Mouse (Mus musculus): ENCODE data around the gene Pianp. TPM values are rescaled to one million over a fixed set of nuclear protein-coding genes. Genes with fewer than 3 reads are reported as not detected.
A peak's percentile ranks its signal among the peaks of the same experiment; 100 is the strongest.

Gene Pianp
- not detected for total RNA-seq (2021)
- long read RNA-seq, experiment 1: 0 reads
- long read RNA-seq, experiment 2, partial matches to known transcripts: 0 of 1 reads
- long read RNA-seq, experiment 2, other reads (novel, unspliced or antisense): 0 of 1 reads

DNA sequence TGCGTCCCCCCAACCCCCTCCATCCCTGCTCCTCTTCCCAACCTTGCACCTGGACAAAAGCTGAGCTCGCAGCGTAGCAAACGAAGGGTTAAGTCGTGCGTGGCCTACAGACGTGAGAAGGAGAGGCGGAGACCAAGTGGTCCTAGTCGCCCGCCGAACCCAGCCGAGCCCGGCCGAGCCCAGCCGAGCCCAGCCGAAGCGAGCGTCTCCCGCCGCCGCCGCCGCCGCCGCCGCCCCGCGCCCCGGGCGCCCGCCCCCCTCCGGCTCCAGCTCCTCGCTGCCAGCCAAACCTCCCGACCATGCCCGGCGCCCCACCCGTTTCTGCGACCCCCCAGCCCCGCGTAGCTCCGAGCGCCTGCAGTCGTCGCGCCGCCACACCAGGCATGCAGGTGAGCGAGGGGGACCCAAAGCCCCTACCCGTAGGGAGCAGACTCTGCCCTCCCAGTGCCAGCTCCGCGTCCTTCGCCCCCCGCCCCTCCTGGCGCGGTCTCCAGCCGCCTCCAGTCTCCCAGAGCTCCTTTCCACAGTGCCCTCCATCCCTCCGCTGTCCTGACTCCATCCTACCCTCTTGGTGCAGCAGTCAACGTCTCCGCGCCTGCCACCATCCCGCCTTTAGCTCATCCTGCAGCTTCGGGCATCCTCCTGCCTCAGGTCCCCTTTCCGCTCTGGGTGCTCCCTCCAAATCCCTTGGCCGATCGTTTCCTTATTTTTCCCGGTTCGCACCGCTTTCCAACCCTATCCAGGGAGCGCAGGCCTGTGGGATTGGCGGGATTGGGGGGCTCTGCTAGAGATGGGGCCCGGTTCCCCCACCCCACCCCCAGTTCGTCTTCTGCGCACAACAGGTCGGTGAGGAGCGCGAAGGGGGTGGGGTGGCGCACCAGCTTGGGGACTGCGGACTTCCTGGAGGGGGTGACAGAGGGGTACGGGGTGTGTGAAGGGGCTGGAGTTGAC is at the start of gene Pianp:
TSS of gene Pianp (plus strand) at position 144 of the 951 bp plus-strand sequence.
- peak; percentile 42 for DNase-seq

DNA sequence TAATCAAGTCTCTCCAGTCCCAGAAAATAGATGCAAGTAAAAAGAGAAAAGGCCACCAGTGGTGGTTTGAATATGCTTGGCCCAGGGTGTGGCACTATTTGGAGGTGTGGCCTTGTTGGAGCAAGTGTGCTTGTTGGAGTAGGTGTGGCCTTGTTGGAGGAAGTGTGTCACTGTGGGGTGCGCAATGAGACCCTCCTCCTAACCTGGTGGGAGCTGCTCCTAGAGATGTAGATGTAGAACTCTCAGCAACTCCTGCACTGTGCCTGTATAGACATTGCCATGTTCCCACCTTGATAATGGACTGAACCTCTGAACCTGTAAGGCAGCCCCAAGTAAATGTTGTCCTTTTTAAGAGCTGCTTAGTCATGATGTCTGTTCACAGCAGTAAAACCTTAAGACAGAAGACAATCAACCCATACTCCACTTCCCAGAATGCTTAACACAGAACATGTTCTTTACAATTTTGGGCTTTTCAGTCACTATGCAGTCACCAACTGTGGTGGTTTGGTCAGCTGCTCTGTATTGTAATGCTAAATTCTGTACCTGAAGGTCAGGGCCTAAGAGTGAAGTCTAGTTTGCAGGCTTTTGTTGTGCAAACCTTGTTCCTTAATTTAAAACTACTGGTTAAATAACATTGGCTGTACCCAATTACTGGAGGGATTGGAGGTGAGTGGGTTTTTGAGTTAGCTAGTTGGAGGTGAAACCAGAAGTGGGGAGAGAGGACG is 42.3 kb upstream of the Pianp start:
- DNase-seq: no peak

DNA sequence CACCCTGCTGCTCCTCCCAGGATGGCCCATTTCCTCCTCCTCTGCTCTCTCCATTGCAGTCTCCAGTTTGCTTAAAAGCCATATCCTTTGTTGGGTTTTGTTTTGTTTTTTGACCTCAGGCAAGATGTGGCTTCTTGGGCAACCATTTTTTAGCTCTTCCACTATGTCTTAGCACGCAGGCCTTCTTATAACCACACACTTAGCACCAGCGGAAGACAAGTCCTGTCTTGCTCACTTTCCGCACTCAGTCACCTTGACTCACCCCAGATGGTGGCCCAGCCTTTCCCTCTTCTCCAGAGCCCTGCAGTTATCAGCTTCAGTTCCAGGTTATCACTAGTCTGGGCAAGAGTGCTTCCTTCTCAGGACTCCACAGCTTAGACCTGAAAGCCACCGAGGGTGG is 41.3 kb upstream of the Pianp start:
- no peak for DNase-seq

DNA sequence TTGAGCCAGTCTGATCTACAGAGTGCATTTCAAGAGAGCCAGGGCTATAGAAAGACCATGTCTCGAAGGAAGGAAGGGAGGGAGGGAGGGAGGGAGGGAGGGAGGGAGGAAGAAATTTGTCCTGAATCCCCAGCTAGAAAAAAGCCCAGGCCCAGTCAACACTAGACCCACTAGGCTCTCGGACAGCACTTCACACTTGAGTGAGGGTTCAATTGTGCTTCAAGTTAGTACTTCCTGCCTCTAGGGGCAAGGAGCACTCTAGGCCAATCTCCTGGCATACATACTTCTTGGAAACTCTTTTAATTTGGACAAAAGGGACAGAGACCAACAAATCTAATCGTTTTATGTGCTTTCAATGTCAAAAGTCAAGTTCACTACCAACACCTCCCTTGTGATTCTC is 38.4 kb upstream of the Pianp start:
- DNase-seq: no peak

DNA sequence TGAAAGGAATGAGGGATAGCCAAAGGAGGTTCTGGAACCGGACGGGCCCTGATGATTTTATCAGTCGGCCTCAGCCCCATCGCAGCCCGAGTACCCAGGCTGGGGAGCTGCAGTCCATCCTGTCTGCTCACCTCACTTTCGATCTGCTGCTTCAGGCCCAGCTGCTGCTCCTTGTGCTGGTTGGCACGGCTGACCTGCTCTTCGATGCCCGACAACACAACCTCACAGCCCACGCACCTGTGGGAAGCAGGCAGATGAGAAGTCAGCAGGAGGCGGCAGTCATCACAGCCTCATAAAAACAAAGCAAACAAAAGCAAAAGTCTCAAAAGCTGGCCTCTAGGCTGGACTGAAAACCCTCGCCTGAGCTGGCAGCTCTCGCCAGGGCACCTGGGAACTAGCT is 36.5 kb upstream of the Pianp start:
- no peak for DNase-seq

DNA sequence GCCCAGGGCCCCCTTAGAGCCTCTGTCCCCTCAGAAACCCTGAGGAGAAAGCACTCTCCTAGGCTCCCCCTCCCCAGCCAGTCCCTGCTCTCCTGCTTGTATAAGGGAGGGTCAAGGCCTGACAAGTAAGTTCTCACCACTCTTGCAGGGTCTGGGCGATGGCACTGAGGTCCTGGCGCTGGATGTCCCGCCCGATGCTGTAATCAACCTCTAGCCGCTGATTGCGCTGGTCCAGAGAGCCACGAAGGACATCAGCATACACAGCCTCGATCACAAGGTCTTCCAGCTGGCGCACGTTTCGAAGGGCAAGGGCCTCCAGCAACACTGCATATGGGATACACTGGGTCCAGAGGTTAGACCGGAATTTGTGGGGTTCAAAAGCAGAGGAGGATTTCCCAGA is 35.5 kb upstream of the Pianp start:
- DNase-seq: no peak

DNA sequence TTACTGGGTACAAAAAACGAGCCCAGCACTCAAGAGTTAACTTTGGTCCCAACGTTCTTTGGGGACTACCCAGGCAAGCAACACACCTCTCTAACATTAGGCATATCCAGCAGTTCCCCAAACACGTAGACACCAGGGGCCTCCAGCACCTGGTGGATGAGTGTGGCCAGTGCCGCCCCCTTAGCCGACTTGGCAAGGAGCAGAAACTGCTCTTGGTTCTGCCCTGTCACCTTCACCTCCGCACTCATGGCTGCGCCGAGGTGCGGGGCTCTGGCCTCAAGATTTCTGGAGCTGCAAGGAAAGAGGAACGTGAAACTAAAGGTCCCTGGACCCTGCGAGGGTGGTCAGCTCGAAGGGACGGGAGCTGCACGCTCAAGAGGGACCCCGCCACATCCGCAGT is 31.9 kb upstream of the Pianp start:
- DNase-seq: no peak

DNA sequence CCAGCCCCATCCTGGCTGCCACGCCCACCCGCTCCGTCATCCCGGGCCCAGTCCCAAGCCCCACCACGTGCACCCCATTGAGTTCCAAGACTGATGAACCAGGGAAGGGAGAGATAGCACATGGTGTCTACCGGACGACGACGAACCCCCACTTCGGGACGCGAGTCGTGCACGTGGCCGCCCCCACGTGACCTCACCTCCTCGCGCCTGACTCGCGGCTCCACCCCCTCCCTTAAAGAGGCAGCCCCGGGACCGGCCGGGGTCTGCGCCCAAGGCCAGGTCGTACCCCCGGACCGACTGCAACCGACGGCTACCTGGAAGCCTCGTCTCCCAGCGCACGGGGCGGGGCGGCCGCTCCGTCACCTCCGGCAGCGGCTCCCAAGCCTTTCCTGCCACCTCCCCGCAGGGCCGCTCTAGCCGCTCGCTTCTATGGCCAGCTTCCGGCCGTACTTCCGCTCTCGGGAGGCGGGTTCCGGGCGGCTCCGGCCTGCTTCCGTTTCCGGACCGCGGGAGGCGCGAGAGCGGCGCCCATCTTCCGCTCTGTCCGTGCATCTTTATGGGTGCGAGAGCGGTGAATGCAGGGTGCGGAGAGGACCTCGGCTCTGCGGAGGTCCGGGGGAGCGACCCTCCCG is 31.3 kb upstream of the Pianp start, which contains the start of gene Cops7a:
TSS of gene Cops7a (minus strand) at position 451 of the 632 bp plus-strand sequence.
- DNase-seq: peak; percentile 96

DNA sequence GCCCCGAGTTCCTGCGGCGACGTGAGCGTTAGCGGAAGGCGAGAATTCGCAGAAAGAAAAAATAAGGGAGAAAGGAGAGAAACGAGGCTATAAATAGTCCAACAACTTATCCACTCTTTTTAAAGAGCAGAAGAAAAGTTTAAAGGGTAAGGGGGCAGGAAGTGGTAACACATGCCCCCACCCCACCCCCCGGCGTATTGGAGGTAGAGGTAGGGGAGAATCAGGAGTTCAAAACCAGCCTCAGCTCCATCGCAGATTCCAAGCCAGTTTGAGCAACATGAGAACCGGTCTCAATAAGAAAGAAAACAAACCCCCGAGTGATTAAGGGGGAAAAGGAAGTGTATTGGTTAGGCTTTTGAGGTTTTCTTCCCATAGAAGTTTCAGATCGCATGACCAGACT is 30.7 kb upstream of the Pianp start:
- no peak for DNase-seq

DNA sequence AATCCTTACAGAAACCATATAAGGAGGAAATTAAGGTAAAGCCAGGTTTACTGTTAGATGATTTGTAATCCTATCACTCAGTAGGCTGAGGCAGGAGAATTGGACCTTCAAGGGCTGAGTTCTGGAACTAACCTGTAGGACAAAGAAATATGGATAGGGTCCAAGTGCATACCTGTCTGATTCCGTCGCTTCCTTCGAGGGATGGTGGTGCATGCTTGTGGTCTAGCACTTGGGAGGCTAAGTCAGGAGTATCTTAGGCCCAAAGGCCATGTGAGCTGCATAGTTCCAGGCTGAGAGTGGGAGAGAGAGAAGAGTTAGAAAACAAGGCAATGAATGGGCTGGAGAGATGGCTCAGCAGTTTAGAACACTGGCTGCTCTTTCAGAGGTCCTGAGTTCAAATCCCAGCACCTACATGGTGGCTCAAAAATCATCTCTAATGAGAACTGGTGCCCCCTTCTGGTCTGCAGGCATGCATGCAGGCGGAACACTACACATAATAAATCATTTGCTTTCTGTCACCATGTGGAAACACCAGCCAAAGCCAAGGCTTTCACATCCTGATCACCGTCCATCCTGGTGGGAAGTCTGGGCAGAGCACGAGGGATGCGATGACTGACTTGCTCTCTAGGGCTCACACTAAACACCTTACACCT is 29.9 kb upstream of the Pianp start:
- no peak for DNase-seq

DNA sequence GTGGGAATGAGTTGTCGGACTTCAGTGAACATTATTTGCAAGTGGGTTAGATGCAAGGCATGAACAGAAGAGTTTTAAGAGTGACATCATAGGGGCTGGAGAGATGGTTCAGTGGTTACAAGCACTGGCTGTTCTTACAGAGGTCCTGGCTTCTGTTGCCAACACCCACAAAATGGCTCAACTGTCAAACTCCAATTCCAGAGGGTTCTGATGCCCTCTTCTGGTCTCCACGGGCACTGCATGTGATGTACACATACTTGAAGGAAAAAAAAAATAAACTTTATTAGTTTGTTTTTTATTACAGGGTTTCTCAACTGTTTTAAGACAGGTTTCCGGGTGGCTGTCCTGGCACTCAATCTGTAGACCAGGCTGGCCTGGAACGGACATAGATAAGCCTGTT is 28.7 kb upstream of the Pianp start:
- no peak for DNase-seq

DNA sequence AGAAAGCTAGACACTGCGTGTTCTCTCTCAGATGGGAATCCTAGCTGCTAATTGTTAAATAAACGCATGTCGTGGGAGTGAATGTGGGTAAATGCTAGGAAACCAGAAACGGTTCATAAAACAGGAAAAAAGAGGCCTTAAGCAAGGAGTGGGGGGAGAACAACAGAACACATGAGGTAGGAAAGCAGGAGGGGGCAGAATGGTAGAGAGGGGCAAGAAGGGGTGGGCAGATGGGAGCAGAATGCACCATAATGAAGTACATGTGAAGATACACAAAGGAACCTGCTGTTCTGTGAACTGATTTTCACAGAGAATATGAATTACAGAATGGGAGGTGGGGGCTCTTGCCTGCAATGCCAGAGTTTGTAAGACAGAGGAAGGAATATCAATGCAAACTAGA is 4.3 kb upstream of the Pianp start:
- no peak for DNase-seq

DNA sequence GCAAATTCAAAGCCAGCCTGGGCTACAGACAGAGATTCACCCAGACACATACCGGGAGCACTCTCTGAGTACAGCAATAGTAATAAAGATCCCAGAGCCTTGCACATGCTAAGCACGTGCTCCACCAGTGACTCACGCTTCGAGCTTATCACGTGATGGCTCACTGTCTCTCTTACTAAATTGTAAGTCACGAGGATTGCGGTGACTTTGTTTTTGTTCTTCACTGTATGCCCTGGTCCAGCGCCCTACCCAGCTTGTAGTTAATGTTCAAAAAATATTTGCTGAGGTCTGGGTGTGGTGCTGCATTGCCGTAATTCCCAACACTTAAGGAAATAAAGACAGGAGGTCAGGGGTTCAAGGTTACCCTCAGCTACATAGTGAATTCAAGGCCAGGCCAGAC is 3.1 kb upstream of the Pianp start:
- no peak for DNase-seq

DNA sequence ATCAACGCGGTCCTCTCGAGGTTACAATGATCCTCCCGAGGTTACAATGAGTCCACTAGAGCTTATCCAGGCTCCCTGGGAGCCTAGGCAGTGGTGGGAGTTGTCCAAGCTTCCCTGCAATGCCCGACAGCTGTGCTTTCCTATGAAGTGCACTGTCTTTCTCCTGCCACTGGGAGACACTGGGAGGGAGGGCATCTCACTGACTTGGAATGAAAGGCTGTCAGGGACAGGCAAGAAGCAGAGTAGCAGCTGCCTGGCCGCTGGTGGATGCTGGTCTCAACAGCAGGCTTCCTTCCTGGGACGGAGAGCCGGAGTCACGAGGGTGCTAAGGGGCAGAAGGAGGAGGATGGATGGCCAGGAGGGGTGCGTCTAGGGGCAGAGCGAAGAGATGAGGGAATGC is 2.6 kb upstream of the Pianp start:
- DNase-seq: no peak

DNA sequence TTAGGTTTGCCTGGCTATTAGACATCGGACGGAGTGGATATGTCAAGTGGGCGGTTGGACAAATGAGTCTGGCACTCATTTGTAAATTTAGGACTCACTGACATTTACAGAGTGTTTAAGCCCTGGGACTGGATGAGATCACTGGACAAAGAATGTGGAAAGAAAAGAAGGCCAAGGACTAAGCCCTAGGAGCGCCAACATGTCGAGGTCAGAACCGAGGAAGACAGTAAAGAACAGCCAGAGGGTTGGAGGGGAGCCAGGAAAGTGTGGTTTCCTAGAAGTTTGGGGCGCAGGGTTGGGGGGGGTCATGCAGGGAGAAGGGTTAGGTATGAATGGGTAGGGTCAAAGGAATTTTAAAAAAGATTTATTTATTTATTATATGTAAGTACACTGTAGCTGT is 1.2 kb upstream of the Pianp start:
- no peak for DNase-seq

DNA sequence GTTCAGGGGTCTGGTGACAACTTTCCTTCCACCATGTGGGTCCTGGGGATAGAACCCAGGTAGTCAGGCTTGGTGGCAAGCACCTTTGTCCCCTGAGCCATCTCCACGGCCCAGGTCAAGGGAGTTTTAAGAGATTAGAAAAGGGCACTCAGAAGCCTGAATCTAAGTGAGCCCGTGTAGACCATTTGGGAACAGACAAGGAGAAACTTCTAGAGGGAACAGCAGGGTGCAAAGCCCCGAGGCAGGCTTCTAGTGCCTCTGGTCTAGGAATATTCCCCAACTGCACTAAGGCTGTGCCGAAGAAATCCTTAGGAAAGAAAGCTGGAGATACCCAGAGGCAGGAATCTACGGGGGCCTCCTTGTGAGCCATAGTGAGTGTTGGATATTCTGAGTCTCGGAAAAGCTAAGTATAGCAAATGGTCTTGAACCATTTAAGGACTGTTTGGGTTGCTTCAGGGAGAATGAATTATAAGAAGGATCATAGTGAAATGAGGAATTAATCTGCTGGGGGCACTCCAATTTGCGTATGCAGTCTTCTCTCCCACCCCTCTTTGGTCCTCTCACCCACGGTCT is 577 bp upstream of the Pianp start:
- DNase-seq: no peak

DNA sequence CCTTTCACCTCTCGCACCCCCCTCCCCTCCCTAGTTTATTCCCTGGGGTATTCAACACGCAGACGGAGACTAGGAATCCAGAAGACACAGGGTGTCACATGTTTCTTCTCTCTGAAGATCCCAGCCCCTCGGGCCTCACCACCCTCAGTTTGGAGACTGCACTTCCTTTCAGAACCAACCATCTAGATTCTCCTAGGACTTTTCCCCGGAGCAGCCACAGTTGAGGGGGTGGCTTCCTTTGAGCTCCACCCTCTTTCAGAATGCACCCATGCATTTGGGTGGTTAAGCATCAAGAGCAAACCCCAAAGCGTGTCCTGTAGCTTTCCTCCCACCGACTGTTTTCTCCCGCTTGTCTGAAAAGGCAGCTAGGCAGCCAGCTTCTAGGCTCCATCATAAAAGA is 1.6 kb downstream of the Pianp start:
- DNase-seq: no peak

DNA sequence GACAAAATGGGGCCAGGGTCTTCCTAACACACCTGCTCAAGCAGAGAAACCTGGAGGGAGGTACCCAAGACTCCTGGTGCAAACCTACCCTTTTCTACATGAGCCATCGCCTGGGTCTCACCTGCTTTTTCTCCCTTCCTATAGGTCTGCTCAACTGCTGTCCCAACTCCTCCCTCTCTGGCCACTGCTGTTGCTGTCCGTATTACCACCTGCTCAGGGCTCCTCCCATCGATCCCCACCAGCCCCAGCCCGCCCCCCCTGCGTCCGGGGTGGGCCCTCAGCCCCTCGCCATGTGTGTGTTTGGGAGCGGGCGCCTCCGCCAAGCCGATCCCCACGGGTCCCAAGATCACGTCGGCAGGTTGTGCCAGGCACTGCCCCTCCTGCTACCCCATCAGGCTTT is 2.6 kb downstream of the Pianp start:
- no peak for DNase-seq

DNA sequence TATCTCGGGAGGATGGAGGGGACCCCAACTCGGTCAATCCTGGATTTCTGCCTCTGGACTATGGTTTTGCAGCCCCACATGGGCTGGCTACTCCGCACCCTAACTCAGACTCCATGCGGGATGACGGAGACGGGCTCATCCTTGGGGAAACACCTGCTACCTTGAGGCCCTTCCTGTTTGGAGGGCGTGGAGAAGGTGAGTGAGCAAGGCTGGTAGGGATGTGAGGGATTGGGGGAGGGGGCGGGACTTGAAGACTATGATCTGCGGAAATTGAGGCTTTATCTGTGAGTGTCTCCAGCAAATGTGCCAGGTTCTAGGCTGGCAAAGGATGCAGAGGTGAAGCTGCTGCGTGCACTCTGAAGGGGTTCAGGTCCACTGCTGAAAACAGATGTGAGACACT is 3.1 kb downstream of the Pianp start:
- DNase-seq: no peak

DNA sequence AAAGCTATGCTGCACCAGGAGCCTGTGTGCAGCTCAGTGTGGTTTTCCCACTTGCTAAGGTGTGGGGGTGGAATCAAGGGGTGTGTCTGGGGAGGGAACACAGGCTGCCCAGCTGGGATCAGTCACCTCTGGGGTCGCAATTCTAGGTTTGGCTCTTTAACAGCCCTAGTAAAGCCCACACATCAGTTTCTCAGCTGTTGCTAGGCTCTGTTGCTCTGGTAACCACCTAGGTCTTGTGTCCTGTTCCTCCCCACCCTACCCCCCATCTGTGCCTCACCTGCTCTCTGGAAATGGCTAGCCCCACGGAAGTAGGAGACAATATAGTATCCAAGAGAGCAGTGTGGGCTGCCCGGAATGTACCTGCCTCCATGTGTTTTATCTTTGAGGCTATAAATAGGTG is 7.2 kb downstream of the Pianp start:
- DNase-seq: no peak

DNA sequence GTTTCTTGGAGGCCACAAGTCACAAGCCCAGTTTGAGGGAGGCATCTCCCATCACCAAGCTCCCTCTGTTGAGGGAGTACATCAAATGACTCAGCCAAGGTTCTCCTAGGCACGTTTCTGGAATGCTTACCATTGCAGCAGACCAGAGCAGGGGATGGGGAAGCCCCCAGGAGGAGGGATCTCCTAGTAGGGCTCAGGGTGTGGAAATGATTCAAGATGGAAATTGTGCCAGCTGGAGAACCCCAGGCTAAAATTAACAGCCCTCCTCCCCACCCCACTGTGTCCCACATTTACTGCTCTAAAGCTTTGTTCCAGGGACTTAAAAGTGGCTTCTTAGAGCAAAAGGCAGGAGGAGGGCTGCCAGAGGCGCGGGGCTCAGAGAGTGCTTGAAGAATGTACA is 8.6 kb downstream of the Pianp start:
- DNase-seq: no peak

DNA sequence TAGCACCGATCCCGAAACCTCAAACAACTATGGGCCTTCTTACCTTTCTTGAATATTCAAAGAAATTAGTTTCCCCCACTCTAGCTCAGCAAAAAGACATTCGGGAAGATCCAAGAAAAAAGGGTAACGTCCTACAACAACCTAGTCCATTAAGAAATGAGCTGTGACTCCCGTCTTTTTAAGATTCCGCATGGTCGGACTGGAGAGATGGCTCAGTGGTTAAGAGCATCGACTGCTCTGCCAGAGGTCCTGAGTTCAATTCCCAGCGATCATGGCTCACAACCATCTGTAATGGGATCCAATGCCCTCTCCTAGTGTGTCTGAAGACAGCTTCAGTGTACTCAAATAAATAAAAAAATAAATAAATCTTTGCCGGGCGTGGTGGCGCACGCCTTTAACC is 11.6 kb downstream of the Pianp start:
- no peak for DNase-seq

All from gastrocnemius, postnatal 25 days (tissue).